Mouse (Mus musculus): ENCODE results near the gene Stra6.

The Stra6 gene

DNA sequence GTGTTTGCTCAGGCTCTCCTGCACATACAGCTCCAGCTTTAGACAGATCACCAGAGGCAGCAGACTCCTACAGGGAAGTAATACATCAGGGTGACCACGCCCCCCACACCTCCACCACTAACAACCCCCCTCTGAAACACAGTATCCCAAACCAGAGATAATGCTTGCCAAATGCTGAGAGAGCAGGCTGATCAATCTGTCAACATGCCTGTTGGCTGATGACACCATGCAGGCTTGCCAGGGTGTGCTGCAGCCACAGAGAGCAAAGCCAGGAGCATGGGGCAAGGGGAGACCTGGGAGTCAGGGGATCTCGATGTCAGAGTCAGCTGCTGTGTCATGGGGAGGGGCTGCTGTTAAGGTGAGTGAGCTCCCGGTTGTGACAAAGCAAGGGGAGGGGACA is at the start of gene Stra6:
Stra6 (plus strand) TSS at position 258 of the 400 bp plus-strand sequence.
- no peak for DNase-seq

DNA sequence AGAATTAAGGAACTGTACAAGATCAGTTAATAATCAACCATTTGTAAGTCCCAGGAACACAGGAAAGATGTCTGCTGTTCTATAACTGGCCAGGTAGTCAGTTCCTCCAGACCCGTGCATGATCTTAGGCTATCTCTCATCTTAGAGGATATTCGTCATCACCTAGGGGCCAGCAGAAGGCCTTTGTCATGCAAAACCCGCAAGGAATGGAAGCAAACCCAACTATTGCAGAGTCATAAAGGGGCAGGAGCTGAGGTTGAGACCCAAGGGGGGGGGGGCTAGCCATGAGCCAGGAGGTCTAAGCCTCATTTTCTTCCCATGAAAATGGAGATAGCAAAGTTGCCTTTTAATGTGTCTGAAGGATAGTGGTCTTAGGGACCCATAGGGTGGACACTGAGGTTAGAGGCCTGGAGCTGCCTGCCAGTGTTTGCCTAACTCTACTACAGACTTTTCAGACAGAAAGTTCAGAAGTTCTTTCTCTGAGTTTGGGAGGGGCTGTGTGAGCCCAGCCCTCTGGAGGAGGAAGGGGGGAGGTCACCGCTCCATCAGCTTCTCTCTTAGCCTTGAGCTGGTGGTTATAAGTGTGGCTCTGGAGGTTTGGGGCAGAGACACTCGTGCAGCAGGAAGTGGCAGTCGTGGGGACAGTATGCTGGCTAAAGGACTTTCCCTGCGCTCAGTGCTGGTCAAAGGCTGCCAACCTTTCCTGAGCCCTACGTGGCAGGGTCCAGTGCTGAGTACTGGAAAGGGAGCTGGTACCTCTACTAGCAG is 49.0 kb upstream of the Stra6 start:
- DNase-seq: no peak

DNA sequence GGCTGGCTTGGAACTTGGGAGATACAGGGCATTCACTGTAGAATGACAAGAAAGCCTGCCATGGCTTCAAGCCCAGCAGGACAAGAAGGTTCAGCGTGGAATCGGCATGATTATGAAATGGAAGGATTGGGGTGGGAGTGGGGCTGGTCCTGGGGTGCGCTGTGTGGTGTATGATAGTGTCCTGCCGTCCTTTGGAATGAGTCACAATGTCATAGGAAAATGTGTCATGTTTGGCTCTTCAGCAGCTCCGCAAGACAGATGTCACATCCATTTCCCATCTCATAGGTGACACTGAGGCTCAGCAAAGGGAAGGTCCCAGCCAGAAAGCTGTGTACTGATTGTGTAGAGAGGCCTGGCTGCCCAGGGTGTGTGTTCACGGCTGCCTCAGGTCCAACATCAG is 47.7 kb upstream of the Stra6 start:
- DNase-seq: no peak

DNA sequence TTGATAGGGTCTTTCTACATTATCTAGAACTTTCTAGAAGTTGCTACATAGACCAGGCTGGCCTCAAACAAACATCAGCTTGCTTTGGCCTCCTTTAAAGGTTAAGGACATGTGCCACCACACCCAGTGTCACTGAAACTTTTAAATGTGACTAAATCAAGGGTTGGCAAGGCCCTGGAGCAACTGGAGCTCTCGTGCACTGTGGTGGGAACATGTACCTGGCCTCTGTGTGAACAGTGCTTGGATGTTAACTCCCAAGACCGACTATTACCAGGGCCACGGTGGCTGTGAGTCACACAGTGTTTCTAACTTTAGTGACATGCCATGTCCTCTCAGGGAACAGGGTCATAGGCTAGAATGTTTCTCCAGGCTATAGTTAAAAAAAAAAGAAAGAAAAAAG is 46.6 kb upstream of the Stra6 start:
- DNase-seq: no peak

DNA sequence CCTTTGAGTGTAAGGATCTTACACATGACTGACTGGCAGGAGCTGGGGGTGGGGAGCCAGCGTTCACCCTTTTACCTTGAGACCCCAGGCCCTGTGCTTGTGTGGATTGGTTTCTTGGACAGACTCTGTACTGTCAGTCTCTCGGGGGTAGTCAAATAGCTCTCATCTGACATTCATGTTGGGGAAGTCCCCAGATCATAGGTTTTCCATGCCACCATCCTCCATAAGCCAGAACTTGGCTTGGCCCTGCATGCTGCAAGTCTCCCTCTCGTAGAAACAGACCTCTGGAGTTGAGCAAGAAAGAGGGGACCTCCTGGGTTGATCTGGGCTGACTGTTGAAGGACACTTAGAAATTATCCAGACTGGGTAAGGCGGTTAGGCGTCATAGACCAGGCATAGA is 45.2 kb upstream of the Stra6 start:
- DNase-seq: no peak

DNA sequence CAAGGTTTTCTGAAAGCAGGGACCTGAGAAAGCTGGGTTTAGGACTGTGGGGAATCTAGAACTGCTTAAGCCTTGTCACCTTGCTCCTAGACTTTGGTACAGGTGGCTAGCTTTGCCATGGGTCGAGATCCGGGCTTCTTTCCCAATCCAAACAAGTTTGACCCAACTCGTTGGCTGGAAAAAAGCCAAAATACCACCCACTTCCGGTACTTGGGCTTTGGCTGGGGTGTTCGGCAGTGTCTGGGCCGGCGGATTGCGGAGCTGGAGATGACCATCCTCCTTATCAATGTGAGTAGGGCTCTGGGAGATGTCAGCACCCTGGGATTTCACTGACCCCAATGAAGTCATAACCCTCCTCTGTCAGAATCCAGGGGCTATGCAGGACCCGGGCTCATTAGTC is 37.6 kb upstream of the Stra6 start:
- DNase-seq: no peak

DNA sequence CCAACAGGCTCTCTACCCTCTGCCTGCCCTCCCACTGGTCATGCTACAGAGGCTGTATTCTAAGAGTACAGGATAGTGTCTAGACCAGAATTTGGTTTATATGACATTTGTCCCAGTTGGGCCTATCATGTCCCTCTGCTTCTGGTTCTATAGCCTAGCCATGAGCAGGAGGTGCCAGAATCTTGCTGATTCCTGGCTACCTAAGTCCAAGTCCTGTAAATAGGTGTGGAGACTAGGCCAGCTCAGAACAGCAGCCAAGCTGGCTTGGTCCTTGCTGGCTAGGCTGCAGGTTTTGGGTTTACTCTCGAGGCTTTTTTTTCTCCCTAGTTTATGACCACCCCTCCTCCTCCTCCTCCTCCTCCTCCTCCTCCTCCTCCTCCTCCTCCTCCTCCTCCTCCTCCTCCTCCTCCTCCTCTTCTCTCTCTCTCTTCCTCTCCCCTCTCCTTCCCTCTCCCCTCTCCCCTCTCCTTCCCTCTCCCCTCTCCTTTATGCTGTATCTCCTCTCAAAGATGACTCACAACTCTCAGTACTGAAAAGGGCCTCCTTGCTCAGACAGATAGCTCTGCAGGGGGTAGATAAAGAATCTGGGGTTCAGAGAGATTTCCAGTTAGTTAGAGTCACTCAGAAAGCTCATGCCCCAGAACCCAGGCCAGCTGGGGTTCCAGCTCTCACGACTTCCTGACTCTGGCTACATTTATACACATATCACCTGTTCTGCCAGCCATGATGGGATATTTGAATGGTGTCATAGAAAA is 36.0 kb upstream of the Stra6 start:
- no peak for DNase-seq

DNA sequence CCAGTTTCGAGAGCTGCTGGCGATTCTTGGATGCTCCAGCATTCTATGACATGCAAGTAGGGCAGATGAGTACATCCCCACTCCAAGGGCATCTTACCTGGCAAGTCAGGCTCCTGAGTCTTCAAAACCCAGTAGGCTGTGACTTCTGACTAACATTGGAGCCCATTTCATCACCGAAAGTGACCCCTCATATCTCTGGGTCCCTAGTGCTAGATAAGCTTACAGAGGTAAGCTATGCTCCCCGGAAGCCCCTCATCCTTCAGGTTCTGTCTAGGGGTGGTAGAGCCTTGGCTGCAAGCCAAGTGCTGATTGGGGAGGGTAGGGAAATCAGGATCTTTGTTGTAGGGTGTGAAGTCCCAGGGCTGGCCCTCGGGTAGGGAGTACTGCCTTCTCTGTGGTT is 34.7 kb upstream of the Stra6 start:
- DNase-seq: no peak

DNA sequence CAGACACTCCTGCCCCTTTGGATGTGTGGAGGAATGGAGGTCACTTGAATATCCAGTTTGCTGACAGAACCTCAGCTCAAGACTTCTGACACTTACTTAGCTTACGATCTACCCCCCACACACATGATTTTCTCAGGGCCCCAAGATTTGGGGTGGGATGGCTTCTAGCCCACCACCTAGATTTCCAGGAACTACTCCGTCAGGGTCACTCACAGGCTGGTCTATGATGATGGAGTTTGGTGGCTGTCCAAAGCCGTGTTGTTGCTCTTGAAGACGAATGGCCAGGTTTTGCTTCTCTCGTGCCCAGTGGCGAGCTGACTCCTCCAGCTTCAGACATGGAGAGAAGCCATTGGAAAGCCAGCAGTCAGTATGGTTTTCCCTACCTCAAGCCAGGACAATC is 34.0 kb upstream of the Stra6 start:
- no peak for DNase-seq

DNA sequence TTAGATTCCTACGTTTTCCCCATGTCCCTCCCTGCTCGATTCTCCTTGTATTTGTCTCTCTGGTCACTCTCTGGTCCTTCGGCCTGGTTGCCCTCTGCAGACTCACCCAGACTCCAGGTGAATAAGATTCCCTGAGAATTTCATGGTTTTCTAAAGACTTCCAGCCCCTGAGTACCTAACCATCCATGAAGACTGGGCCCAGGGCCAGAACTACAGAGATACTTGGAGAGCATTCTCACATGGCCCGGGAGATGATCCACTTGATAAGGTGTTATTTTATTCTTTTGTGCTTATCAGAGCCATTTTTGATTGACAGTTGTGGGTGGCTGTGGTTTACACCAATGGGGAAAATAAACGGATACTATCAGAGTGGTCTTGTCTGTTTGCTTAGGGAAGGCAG is 31.7 kb upstream of the Stra6 start:
- DNase-seq: no peak

DNA sequence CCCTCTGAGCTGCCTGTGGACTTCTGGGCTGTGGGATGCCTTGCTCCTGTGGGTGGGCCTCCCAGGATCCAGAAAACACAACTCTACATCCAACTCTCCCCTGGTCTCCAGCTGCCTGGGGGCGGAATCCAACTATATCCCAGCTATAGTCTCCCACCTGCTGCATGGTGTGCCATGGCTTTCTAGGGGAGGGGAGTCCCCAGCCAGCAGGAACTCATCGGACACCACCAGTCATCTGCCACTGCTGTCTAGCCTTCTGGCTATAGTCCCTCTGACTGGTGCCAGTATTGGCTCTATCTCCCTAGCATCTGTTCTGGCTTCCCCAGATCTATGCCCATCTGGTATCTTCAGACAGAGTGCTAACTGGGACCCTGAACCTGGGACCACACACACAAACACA is 28.1 kb upstream of the Stra6 start:
- no peak for DNase-seq

DNA sequence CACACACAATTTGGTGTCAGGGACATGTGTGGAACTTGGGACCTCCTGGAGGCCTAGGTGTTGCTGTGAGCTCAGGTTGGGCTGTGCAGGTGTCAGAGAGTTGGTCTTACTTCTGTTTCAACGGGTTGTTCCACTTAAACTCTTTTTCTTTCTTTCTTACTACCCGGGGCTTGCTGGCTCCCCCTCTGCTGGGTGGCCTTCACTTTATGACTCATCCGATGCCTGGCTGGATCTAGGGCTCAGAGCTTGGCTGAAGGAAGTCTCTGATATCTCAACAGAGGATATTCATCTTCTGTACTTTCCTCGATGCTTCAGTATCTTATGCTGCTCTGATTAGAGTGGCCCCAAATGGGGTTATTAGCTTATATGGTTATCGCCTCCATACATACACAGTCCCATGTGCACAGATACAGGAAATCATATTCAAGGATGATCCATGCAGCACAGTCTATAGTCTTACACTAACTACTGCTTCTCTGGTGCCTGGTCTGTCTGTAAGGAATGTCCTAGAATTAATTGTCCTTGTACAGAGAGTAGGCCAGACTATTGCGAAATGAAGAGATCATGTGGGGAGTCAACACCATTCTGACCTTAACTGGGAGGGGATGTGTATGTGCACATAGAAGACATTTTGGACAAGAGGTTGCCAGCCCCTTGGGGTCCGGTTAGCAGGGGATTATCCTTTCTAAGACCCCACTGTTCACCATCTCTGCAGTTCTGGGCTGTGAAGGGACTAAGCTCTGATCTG is 27.5 kb upstream of the Stra6 start:
- DNase-seq: no peak

DNA sequence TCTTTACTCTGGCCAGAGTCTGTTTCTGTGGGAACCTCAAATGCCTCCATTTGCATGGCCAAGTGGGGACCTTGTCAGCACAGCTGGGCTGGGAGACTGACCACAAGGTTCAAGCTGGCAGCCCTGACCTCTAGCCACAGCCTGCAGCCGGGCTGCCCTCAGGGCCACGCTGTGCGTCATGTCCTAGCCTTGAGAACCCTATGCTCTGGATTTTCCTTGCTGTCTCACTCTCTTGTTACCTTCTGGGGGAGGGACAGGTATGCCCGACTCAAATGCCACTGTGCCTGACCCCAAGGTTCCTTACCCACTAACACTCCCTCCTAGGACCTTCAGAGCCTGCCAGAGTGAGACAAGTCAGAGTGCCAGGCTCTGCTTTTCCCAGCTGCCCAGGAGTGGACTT is 26.6 kb upstream of the Stra6 start:
- DNase-seq: no peak

DNA sequence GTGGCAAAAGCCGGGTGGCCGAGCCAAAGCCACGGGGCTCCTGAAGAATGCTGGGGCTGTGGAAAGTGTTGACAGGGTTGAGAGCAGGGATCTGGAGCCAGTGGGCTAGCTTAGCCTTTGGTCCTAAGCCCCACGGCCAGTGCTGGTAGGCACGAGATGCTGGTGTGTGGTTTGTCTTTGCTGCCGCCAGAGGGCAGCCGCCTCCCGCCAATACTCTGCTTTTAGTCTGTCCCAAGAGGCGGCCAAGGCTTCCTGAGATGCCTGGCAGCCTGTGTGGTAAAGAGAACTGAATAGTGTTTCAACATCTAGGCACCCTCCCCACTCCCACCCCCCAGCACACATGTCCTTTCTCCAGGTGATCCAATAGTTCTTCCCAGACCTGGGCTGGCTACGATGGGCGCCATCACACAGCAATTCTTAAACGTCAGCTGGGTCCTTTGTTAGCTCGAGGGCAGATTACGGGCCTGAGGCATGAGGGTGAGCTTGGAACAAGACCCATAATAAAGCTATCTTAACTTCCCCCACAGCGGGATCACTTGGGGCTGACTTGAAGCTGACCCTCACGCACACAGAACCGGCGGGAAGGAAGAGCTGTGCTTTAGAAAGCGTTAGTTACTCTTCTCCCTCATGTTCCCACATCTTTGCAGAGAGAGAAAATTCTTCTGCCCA is 25.0 kb upstream of the Stra6 start:
- DNase-seq: peak; percentile 39 to 72

DNA sequence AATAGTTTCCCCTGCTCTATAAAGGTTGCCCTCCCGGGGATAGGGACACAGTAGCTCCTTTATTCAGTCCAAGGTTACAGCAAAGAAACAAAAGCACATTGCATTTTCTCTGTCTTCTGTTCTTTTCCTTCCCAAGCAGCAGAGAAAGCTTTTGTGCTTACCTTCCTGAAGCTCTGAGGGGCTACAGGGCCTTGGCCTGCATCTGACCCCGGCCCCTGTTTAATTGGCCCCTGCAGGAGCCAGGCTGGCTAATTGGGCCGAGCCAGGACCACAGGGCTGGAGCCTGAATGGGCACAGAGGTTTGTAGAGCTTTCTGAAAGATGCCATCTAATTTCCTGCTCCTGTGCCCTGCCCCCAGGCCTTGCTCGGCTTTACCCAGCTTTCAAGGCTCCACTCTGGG is 22.6 kb upstream of the Stra6 start:
- DNase-seq: no peak

DNA sequence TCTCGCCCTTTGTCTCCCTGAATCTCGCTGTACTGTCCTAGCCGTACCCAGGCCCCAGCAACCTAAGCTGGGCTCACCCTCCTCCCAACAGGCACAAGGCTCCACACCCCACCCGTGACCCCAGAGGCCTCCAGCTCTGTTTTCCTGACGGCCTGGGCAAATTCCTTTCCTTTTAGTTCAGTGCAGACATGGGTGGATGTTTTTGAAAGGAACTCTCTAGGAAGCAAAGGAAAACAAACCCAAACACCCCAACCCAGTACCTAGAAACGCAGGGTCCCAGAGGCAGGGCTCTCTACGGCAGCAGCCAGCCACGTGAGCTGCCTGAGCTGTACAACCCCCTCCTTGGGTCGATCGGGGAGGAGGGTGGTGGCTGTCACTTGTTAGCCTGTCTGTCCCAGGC is 21.2 kb upstream of the Stra6 start:
- DNase-seq: no peak

DNA sequence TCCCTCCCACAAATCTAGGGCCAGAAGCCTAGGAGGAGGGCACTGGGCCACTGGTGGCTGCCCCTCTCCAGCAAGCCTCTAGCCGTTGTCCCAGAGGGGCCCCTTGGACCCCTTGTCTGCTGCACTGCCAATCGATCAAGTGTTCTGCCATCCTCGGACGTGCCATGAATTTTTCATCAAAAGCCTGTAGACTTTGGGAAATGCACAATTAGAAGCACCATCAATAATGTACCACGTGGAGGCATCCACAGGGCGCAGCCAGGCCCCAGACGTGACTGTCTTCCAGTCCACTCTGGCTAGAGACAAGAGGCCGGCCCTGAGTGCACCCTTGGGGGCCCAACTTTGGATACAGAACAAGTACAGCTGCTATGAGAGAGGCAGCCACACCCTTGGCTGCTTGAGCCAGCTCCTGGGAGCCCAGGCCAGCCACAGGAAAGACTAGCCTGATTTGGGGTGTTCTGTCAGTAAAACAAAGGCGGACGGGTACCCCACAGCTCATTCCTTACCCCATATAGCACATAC is 20.0 kb upstream of the Stra6 start:
- DNase-seq: no peak

DNA sequence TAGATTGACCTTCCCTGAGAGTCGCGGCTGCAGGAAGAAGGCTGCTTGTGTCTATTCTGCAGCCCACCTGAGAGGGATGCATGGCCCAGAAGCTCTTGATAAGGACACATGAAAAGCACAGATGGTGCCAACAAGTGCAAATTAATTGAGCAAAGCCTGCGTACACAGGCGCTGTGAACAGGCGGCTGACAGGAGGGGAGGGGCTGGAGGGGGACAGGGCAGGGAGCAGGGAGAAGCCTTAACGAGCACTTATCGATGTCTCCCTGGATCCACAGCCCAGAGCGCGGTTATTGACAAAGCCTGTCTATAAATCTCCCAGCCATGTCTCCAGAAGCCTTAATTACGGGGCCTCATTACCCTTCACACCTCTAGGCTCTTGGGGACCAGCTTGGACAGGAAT is 18.8 kb upstream of the Stra6 start:
- no peak for DNase-seq

DNA sequence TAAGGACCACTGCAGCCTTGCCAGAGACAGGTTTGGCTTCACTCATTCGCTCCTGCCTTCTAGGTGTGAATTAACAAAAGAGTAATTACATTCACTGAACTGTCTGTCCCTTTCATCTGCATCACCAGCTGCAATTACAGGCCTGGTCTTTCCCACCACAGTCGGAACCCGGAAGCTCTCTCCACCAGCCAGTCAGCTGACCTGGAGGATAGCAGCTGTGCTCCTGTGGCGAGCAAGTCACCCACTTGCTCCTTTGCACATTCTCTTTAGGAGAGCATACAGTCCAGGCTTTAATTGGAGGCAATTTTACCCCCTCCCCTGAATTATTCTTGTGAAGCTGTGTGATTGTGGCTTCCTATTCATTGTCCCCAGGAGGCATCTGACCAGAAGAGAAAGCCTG is 17.9 kb upstream of the Stra6 start:
- no peak for DNase-seq

DNA sequence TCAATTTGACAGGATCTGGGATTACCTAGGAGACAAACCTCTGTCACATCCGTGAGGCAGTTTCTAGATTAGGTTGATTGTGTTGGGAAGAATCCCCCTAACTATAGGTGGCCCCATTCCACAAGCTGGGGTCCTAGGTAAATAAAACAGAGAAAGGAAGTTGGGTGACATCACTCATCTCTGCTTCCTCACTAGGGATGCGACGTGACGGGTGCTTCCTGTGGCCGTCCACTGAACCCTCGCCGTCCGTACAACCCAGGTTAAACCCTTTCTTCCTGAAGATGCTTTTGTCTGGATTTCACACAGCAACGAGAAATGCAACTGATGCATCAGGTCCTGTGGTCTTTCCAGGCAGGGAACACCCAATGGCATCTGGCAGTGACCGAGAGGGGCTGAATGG is 16.5 kb upstream of the Stra6 start:
- DNase-seq: no peak

DNA sequence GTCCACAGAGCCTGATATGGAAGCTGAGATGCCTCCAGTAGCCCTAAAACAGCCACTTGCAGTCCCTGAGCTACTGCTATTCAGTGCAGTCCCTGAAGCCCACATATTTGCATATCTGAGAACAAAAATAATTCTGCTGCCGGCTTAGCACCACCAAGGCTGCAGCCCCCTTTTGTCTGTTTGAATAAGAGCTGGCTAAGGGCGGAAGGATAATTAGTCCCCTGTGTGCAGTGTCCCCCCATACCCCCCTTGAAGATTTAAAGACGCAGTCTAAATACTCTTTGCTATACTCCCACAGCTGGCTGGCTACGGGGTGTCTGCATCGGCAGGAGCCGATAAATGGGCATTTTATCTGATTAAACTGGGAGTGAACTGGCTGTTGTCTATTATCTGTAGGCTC is 15.0 kb upstream of the Stra6 start:
- DNase-seq: no peak

DNA sequence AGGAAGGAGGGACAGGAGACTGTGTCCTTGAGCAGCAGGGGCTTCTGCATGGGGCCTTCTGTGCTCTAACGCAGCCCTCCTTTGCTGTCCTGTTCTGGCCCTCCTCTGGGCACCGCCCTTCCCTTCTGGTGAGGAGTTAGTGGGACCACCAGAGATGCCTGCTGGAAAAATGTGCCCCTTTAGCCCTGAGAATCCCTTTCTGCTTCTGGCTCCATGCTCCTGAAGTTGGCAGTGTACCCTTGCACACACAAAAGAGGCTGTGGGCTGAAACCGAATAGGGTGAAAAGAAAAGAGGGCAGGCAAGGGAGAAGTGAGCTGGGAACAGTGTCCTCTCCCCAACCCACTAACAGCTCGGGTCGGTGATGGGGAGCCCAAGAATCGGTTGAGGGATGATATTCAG is 14.4 kb upstream of the Stra6 start:
- DNase-seq: no peak

DNA sequence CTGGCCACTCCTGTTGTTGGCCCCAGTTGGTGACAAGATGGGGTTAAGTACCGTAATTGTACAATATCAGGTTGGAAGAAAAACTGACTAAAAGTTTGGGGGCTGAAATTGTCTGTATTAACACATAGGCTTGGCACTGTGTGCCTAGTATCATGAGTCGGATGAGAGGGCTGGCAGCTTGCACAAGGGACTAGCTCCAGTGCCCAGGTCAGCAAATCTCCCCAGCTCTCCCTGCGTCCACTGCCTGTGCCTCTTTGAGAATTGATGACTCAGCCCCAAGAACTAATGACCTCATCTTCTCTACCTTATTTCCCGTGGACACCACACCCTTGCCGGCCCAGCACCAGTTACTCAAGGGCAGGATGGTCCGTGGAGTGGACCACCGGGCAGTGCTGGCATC is 13.7 kb upstream of the Stra6 start:
- DNase-seq: no peak

All from spleen, adult 18-20 months (tissue).